Mouse (Mus musculus) CH12.LX (cell line): ENCODE measurements around the gene Atp7b.

ENCODE experiments used
- E2F4 ChIP-seq: IDR thresholded peaks from 2 replicates; pipeline ENCODE4 v1.6.1; 2011; ENCODE audit warnings: low read depth, low read length, improper control_type of control experiment; ENCODE audit not compliant: insufficient replicate concordance
- JUND ChIP-seq: conservative IDR thresholded peaks from 2 replicates; pipeline ENCODE4 v1.6.1; 2011; ENCODE audit warnings: low read depth, low read length, improper control_type of control experiment
- POLR2A ChIP-seq: IDR thresholded peaks from 2 replicates; pipeline ENCODE4 v1.6.1; 2011; ENCODE audit warnings: low read depth, mild to moderate bottlenecking, improper control_type of control experiment, low read length

GRCm38 (mm10) chr8:21958414-21958813 lies 101.7 kb downstream of the Atp7b start, which contains the start of gene Fam90a1a:
- TF ChIP-seq JUND (no peak), POLR2A (no peak), E2F4 (no peak)
